Mouse (Mus musculus): Measurements from ENCODE around the gene Art1. TPM values are rescaled to one million over a fixed set of nuclear protein-coding genes. Genes with fewer than 3 reads are reported as not detected.

Art1 gene
- polyA plus RNA-seq, 1 experiment, result 44.4 TPM

- Histone ChIP-seq H3K27me3 (ENCODE audit: control insufficient read depth, insufficient read depth, insufficient read length) (no peaks in the 10 kb centered on the region), H3K79me2 (ENCODE audit: control insufficient read depth, insufficient read depth) (peaks cover 50% of the 10 kb centered on the region), H3K36me3 (ENCODE audit: control insufficient read depth, insufficient read depth) (peaks cover 6% of the 10 kb centered on the region), H3K4me2 (ENCODE audit: low read depth) (peak overlapping the region; percentile 85), H3K4me3 (peak overlapping the region; percentile 81), H3ac (ENCODE audit: control insufficient read depth, insufficient read length) (peak overlapping the region; percentile 25)
- TF ChIP-seq REST (IDR thresholded peaks at IDR 0.05; ENCODE audit: insufficient read depth, insufficient read length) (no peak), CEBPB (IDR thresholded peaks at IDR 0.05; ENCODE audit: insufficient read depth, poor library complexity, severe bottlenecking) (no peak), MYOG (IDR thresholded peaks at IDR 0.05; ENCODE audit: control insufficient read depth in 1 of 3, insufficient read depth in 1 of 3, insufficient read length in 2 of 3, low read depth in 2 of 3) (no peak), USF1 (IDR thresholded peaks at IDR 0.05; ENCODE audit: low read depth) (no peak), TCF12 (IDR thresholded peaks at IDR 0.05; ENCODE audit: insufficient read depth, poor library complexity, severe bottlenecking) (no peak), TCF3 (IDR thresholded peaks at IDR 0.05; ENCODE audit: insufficient read length, low read depth) (no peak), MAX (IDR thresholded peaks at IDR 0.05; ENCODE audit: low read depth) (no peak), E2F4 (IDR thresholded peaks at IDR 0.05; ENCODE audit: insufficient read depth) (no peak), POLR2A (IDR thresholded peaks at IDR 0.05; ENCODE audit: insufficient read length, low read depth) (no peak), SRF (IDR thresholded peaks at IDR 0.05; ENCODE audit: control insufficient read depth, insufficient read length, low read depth) (no peak), MYOD1 (IDR thresholded peaks at IDR 0.05; ENCODE audit: control insufficient read depth in 1 of 3, insufficient read length in 2 of 3, low read depth in 2 of 3) (no peak), POLR2AphosphoS2 (IDR thresholded peaks at IDR 0.05; ENCODE audit: insufficient read length, low read depth) (no peak)
Measured at GRCm38 (mm10) chr7:102064655-102065045, 36.9 kb upstream of the Art1 start.

- Histone ChIP-seq H3K4me3 (peak within 1 kb of the TSS; percentile 81), H3K27me3 (ENCODE audit: control insufficient read depth, insufficient read depth, insufficient read length) (no peaks in the 10 kb centered on the region), H3K36me3 (ENCODE audit: control insufficient read depth, insufficient read depth) (peaks cover 6% of the 10 kb centered on the region), H3K79me2 (ENCODE audit: control insufficient read depth, insufficient read depth) (peaks cover 44% of the 10 kb centered on the region), H3ac (ENCODE audit: control insufficient read depth, insufficient read length) (peak within 1 kb of the TSS; percentile 25), H3K4me2 (ENCODE audit: low read depth) (peak within 1 kb of the TSS; percentile 85)
- TF ChIP-seq TCF12 (IDR thresholded peaks at IDR 0.05; ENCODE audit: insufficient read depth, poor library complexity, severe bottlenecking) (peak; percentile 56), TCF3 (IDR thresholded peaks at IDR 0.05; ENCODE audit: insufficient read length, low read depth) (peak; percentile 72), MYOG (IDR thresholded peaks at IDR 0.05; ENCODE audit: control insufficient read depth in 1 of 3, insufficient read depth in 1 of 3, insufficient read length in 2 of 3, low read depth in 2 of 3) (peak; percentile 3 to 88 (median 68)), SRF (IDR thresholded peaks at IDR 0.05; ENCODE audit: control insufficient read depth, insufficient read length, low read depth) (no peak), POLR2A (IDR thresholded peaks at IDR 0.05; ENCODE audit: insufficient read length, low read depth) (peak; percentile 70), REST (IDR thresholded peaks at IDR 0.05; ENCODE audit: insufficient read depth, insufficient read length) (no peak), E2F4 (IDR thresholded peaks at IDR 0.05; ENCODE audit: insufficient read depth) (peak; percentile 56), MYOD1 (IDR thresholded peaks at IDR 0.05; ENCODE audit: control insufficient read depth in 1 of 3, insufficient read length in 2 of 3, low read depth in 2 of 3) (peak in 2 of 3 experiments; percentile 98), POLR2AphosphoS2 (IDR thresholded peaks at IDR 0.05; ENCODE audit: insufficient read length, low read depth) (peak; percentile 58)
Measured at GRCm38 (mm10) chr7:102065046-102065891, 36.3 kb upstream of the Art1 start, which contains the start of the genes Rnf121, Xndc1 and Xntrpc. TSS of gene Rnf121 (minus strand) at chr7:102065469. TSS of gene Xndc1 (plus strand) at chr7:102065511. TSS of gene Xntrpc (plus strand) at chr7:102065713.

- peaks cover 3% of the 10 kb centered on the region for H3K36me3 ChIP-seq (ENCODE audit: control insufficient read depth, insufficient read depth)
- H3K4me2 ChIP-seq (ENCODE audit: low read depth), result peak overlapping the region; percentile 84
- H3ac ChIP-seq (ENCODE audit: control insufficient read depth, insufficient read length), result no peak overlapping the region
- peaks cover 44% of the 10 kb centered on the region for H3K79me2 ChIP-seq (ENCODE audit: control insufficient read depth, insufficient read depth)
- H3K4me3 ChIP-seq, result peak overlapping the region; percentile 81
- no peaks in the 10 kb centered on the region for H3K27me3 ChIP-seq (ENCODE audit: control insufficient read depth, insufficient read depth, insufficient read length)
- TF ChIP-seq USF1 (IDR thresholded peaks at IDR 0.05; ENCODE audit: low read depth) (no peak), E2F4 (IDR thresholded peaks at IDR 0.05; ENCODE audit: insufficient read depth) (no peak), SRF (IDR thresholded peaks at IDR 0.05; ENCODE audit: control insufficient read depth, insufficient read length, low read depth) (no peak), TCF3 (IDR thresholded peaks at IDR 0.05; ENCODE audit: insufficient read length, low read depth) (no peak), POLR2AphosphoS2 (IDR thresholded peaks at IDR 0.05; ENCODE audit: insufficient read length, low read depth) (no peak), CEBPB (IDR thresholded peaks at IDR 0.05; ENCODE audit: insufficient read depth, poor library complexity, severe bottlenecking) (no peak), MAX (IDR thresholded peaks at IDR 0.05; ENCODE audit: low read depth) (no peak), TCF12 (IDR thresholded peaks at IDR 0.05; ENCODE audit: insufficient read depth, poor library complexity, severe bottlenecking) (no peak), POLR2A (IDR thresholded peaks at IDR 0.05; ENCODE audit: insufficient read length, low read depth) (no peak), MYOG (IDR thresholded peaks at IDR 0.05; ENCODE audit: control insufficient read depth in 1 of 3, insufficient read depth in 1 of 3, insufficient read length in 2 of 3, low read depth in 2 of 3) (no peak), REST (IDR thresholded peaks at IDR 0.05; ENCODE audit: insufficient read depth, insufficient read length) (no peak), MYOD1 (IDR thresholded peaks at IDR 0.05; ENCODE audit: control insufficient read depth in 1 of 3, insufficient read length in 2 of 3, low read depth in 2 of 3) (no peak)
Measured at GRCm38 (mm10) chr7:102066363-102066762, 35.2 kb upstream of the Art1 start.

GRCm38 (mm10) chr7:102076714-102077296, 24.7 kb upstream of the Art1 start:
- no peaks in the 10 kb centered on the region for H3K27me3 ChIP-seq (ENCODE audit: control insufficient read depth, insufficient read depth, insufficient read length)
- TF ChIP-seq USF1 (IDR thresholded peaks at IDR 0.05; ENCODE audit: low read depth) (no peak), POLR2A (IDR thresholded peaks at IDR 0.05; ENCODE audit: insufficient read length, low read depth) (no peak), E2F4 (IDR thresholded peaks at IDR 0.05; ENCODE audit: insufficient read depth) (no peak), TCF12 (IDR thresholded peaks at IDR 0.05; ENCODE audit: insufficient read depth, poor library complexity, severe bottlenecking) (no peak), SRF (IDR thresholded peaks at IDR 0.05; ENCODE audit: control insufficient read depth, insufficient read length, low read depth) (no peak), MYOD1 (IDR thresholded peaks at IDR 0.05; ENCODE audit: control insufficient read depth in 1 of 3, insufficient read length in 2 of 3, low read depth in 2 of 3) (no peak), REST (IDR thresholded peaks at IDR 0.05; ENCODE audit: insufficient read depth, insufficient read length) (no peak), MYOG (IDR thresholded peaks at IDR 0.05; ENCODE audit: control insufficient read depth in 1 of 3, insufficient read depth in 1 of 3, insufficient read length in 2 of 3, low read depth in 2 of 3) (no peak), CEBPB (IDR thresholded peaks at IDR 0.05; ENCODE audit: insufficient read depth, poor library complexity, severe bottlenecking) (no peak)
- H3ac ChIP-seq (ENCODE audit: control insufficient read depth, insufficient read length), result no peak overlapping the region
- H3K36me3 ChIP-seq (ENCODE audit: control insufficient read depth, insufficient read depth), result peaks cover 5% of the 10 kb centered on the region
- H3K4me2 ChIP-seq (ENCODE audit: low read depth), result no peak overlapping the region
- no peaks in the 10 kb centered on the region for H3K79me2 ChIP-seq (ENCODE audit: control insufficient read depth, insufficient read depth)
- H3K4me3 ChIP-seq, result no peak overlapping the region
